ENCODE assay signal across 24 mouse cellular contexts in the genomic region with DNA sequence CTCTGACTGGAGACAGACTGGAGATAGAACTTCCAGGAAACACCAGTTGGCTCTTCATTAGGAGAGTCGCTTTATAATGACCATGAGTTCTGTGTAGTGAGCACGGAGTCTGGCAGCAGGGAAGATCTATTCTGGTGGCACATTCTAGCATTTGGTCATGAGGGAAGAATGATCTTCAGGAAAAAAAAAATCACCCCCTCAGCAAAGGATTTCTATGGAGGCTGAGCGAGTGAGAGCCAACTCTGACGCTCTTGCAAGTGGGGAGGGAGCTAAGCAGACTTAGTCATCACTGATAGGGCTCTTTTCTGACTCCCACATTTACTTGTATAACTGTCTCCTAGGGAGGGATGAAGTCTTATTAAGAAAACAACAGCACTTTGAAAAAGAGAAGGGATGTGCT. TPM values are rescaled to one million over a fixed set of nuclear protein-coding genes. Genes with fewer than 3 reads are reported as not detected.
DNase-seq lines count a peak whose midpoint lies in the region; ATAC-seq and TF ChIP-seq lines count a peak whose summit lies in the region.
"Had no signal": no experiment of that assay in that cellular context is flagged by ENCODE, and none has a peak within 500 bp of the region (broad histone marks: within the 10 kb centered on the region; RNA-seq: fewer than 3 reads in every experiment).

No protein-coding gene starts in this region.

- no peaks in the 10 kb centered on the region for H3K36me3 ChIP-seq in heart, embryonic 11.5 days (ENCODE audit: control insufficient read depth, insufficient read depth, low read length)
- H3K36me3 ChIP-seq in small intestine, adult 2 months (ENCODE audit: control insufficient read depth, insufficient read depth, low read length) = no peaks in the 10 kb centered on the region
- H3K36me3 ChIP-seq: embryonic facial prominence, embryonic 13.5 days; hindbrain, embryonic 13.5 days; limb, embryonic 13.5 days; midbrain, embryonic 12.5 days had no signal

- no peaks in the 10 kb centered on the region for H3K9me3 ChIP-seq in heart, embryonic 11.5 days (replicated peaks; ENCODE audit: control insufficient read depth, low read length)
- H3K9me3 ChIP-seq: embryonic facial prominence, embryonic 13.5 days; hindbrain, embryonic 13.5 days; limb, embryonic 13.5 days; midbrain, embryonic 12.5 days had no signal

- TF ChIP-seq POLR2A in small intestine, adult 2 months (IDR thresholded peaks at IDR 0.05; ENCODE audit: low read depth, low read length) = no peak

- intact Hi-C loops in left cerebral cortex, adult 2 months (cut with DNase I) = no loop called here

- TF ChIP-seq CTCF in left cerebral cortex, adult 2 months (IDR thresholded peaks at IDR 0.05) = no peak
- no peak for TF ChIP-seq CTCF in small intestine, adult 2 months (IDR thresholded peaks at IDR 0.05; ENCODE audit: extremely low read depth, insufficient read length, insufficient replicate concordance, low read depth, low read length)

- DNase-seq in heart, adult 11 months = no peak
- no peak for DNase-seq in left cerebral cortex, adult 2 months (ENCODE audit: extremely low spot score in 1 of 2, low spot score in 2 of 2)
- DNase-seq in left cerebral cortex, adult 11 months (ENCODE audit: low spot score) = no peak
- peak; percentile 63 for DNase-seq in NIH3T3 (ENCODE audit: low read depth)
- no peak for DNase-seq in urinary bladder, postnatal 25 days (ENCODE audit: low spot score)
- DNase-seq: adrenal gland, adult 8-10 months; cerebellum, adult 2 months; gastrocnemius, postnatal 10 days; thymus, postnatal 36 days had no signal

- peaks cover 47% of the 10 kb centered on the region for H3K4me1 ChIP-seq in heart, embryonic 11.5 days (ENCODE audit: control insufficient read depth, insufficient read depth, low read length)
- peaks cover 14% of the 10 kb centered on the region for H3K4me1 ChIP-seq in small intestine, adult 2 months (ENCODE audit: control insufficient read depth, insufficient read depth, insufficient read length, low read length)

- 0 out of 2 replicates have a peak overlapping the region, but pooled peaks have one; percentile 10 for H3K9ac ChIP-seq in heart, embryonic 11.5 days (ENCODE audit: low read depth, low read length)
- H3K9ac ChIP-seq: embryonic facial prominence, embryonic 13.5 days; hindbrain, embryonic 13.5 days; limb, embryonic 13.5 days; liver, embryonic 14.5 days; midbrain, embryonic 12.5 days had no signal

- no peaks in the 10 kb centered on the region for H3K27me3 ChIP-seq in heart, embryonic 11.5 days (ENCODE audit: control insufficient read depth, insufficient read depth, low read length)
- no peaks in the 10 kb centered on the region for H3K27me3 ChIP-seq in small intestine, adult 2 months (ENCODE audit: control insufficient read depth, insufficient read depth, low read length)
- H3K27me3 ChIP-seq: hindbrain, embryonic 13.5 days had no signal

- H3K27ac ChIP-seq in heart, embryonic 11.5 days (ENCODE audit: low read depth, low read length) = no peak overlapping the region
- H3K27ac ChIP-seq in left cerebral cortex, adult 2 months = peak overlapping the region; percentile 88
- H3K27ac ChIP-seq in small intestine, adult 2 months (ENCODE audit: insufficient read depth, low read depth, low read length) = peak overlapping the region; percentile 87
- H3K27ac ChIP-seq: embryonic facial prominence, embryonic 13.5 days; hindbrain, embryonic 13.5 days; limb, embryonic 13.5 days; liver, embryonic 14.5 days; midbrain, embryonic 12.5 days had no signal

- H3K4me3 ChIP-seq in heart, embryonic 11.5 days (ENCODE audit: low read depth, low read length) = no peak overlapping the region
- H3K4me3 ChIP-seq in left cerebral cortex, adult 2 months = no peak overlapping the region
- no peak overlapping the region for H3K4me3 ChIP-seq in small intestine, adult 2 months (ENCODE audit: low read depth, low read length)
- H3K4me3 ChIP-seq: embryonic facial prominence, embryonic 13.5 days; hindbrain, embryonic 13.5 days; limb, embryonic 13.5 days; midbrain, embryonic 12.5 days had no signal

- whole genome bisulfite sequencing in heart, embryonic 11.5 days (ENCODE audit: insufficient replicate concordance) = 42% methylated on average over 4 of the region's 4 CpGs
- 25% methylated on average over 4 of the region's 4 CpGs for WGBS in small intestine, adult 2 months

- no peak for ATAC-seq in heart, embryonic 11.5 days (replicated peaks; ENCODE audit: insufficient number of reproducible peaks, low FRiP score, low TSS enrichment)
- ATAC-seq: forebrain, embryonic 16.5 days had no signal

- no peak overlapping the region; the same call in 1 of the 2 replicates for H3K4me2 ChIP-seq in heart, embryonic 11.5 days
- H3K4me2 ChIP-seq: embryonic facial prominence, embryonic 13.5 days; hindbrain, embryonic 13.5 days; limb, embryonic 13.5 days; midbrain, embryonic 12.5 days had no signal

RNA-seq across cellular contexts. Expression of a gene that starts 4.4 kb away (rescaled TPM):
- polyA plus RNA-seq in heart, embryonic 11.5 days (2014; fragmentation: Nextera tagmentation; extraction: Ambion mirVana) = 59.2 and 63.4 TPM in 2 replicates
- 100 to 1,000 TPM; 271 to 279 TPM for total RNA-seq in left cerebral cortex, adult 2 months (2021)
- polyA plus RNA-seq in small intestine, adult 2 months (2012; rRNA removed) = 188 and 423 TPM in 2 replicates

RNA-seq across cellular contexts. Expression of a gene that starts 32.9 kb away (rescaled TPM):
- polyA plus RNA-seq in heart, embryonic 11.5 days (2014; fragmentation: Nextera tagmentation; extraction: Ambion mirVana) = not detected in 2 replicates
- not detected for total RNA-seq in left cerebral cortex, adult 2 months (2021)
- polyA plus RNA-seq in small intestine, adult 2 months (2012; rRNA removed) = 13.9 and 8,604 TPM in 2 replicates
- total RNA-seq: adrenal gland, adult 8-10 months; common myeloid progenitor, adult 5-6 weeks; gastrocnemius, postnatal 10 days; left cerebral cortex, postnatal 10 days had no signal
- polyA plus RNA-seq: cerebellum, adult 2 months; embryonic facial prominence, embryonic 13.5 days; forebrain, embryonic 16.5 days; heart, embryonic 14.5 days; hindbrain, embryonic 13.5 days; intestine, embryonic 14.5 days; kidney, embryonic 16.5 days; limb, embryonic 13.5 days; liver, embryonic 14.5 days; midbrain, embryonic 12.5 days; neural tube, embryonic 14.5 days; stomach, embryonic 14.5 days had no signal

RNA-seq across cellular contexts. Expression of a gene that starts 53.1 kb away (rescaled TPM):
- not detected in 2 replicates for polyA plus RNA-seq in heart, embryonic 11.5 days (2014; fragmentation: Nextera tagmentation; extraction: Ambion mirVana)
- not detected for total RNA-seq in left cerebral cortex, adult 2 months (2021)
- 124 and 65,009 TPM in 2 replicates for polyA plus RNA-seq in small intestine, adult 2 months (2012; rRNA removed)
- total RNA-seq: adrenal gland, adult 8-10 months; common myeloid progenitor, adult 5-6 weeks; gastrocnemius, postnatal 10 days; left cerebral cortex, postnatal 10 days had no signal
- polyA plus RNA-seq: embryonic facial prominence, embryonic 13.5 days; forebrain, embryonic 16.5 days; heart, embryonic 14.5 days; hindbrain, embryonic 13.5 days; kidney, embryonic 16.5 days; limb, embryonic 13.5 days; liver, embryonic 14.5 days; midbrain, embryonic 12.5 days; neural tube, embryonic 14.5 days; stomach, embryonic 14.5 days had no signal

Comparison
In these comparisons a context has a peak if more than half of its experiments do, and no peak if none do; other contexts are left out.
1. RNA of a gene that starts 32.9 kb away (polyA plus RNA-seq): 13.9 to 8,604 TPM in small intestine, adult 2 months; not detected in heart, embryonic 11.5 days; every median in the first group is over 10 times any median in the second.
2. RNA of a gene that starts 53.1 kb away (polyA plus RNA-seq): 124 to 65,009 TPM in small intestine, adult 2 months; not detected in heart, embryonic 11.5 days; every median in the first group is over 100 times any median in the second.